Mouse (Mus musculus) gastrocnemius, adult 2 months (tissue): ENCODE data around the gene Pip5k1c. TPM values are rescaled to one million over a fixed set of nuclear protein-coding genes. Genes with fewer than 3 reads are reported as not detected.
A peak's percentile ranks its signal among the peaks of the same experiment; 100 is the strongest.

Experiments
- DNase-seq: peaks from one replicate; pipeline ENCODE4 v3.0.0; 2022
- H3K27ac ChIP-seq: fragments of 200-600 bp; 2 replicates; pipeline ENCODE4 v1.8.1; 2022; ENCODE audit warnings: mild to moderate bottlenecking
- H3K4me3 ChIP-seq: fragments of 200-600 bp; 2 replicates; pipeline ENCODE4 v1.8.1; 2022; ENCODE audit warnings: mild to moderate bottlenecking, moderate library complexity
- CTCF ChIP-seq: fragments of 200-600 bp; IDR thresholded peaks from 2 replicates; pipeline ENCODE4 v1.8.1; 2022; ENCODE audit warnings: antibody characterized with exemption, mild to moderate bottlenecking, moderate library complexity
- intact Hi-C: fragments of 180-260 bp; cut with DNase I; formaldehyde crosslinking; loops from one replicate; pipeline ENCODE4 v1.15.1; 2025
- microRNA-seq: library from miRNA; unstranded; fragments of <30 nt; microRNA quantifications from one replicate; pipeline ENCODE4 v1.2.0, GENCODE M21; 2021
- total RNA-seq, 2 experiments: library from RNA; stranded (reverse); gene quantifications; 2 replicates each; pipeline ENCODE4 v1.2.3; 2021

Gene Pip5k1c
- total RNA-seq, 2 experiments from 2014 or later = 20.7 to 25.0 TPM

DNA sequence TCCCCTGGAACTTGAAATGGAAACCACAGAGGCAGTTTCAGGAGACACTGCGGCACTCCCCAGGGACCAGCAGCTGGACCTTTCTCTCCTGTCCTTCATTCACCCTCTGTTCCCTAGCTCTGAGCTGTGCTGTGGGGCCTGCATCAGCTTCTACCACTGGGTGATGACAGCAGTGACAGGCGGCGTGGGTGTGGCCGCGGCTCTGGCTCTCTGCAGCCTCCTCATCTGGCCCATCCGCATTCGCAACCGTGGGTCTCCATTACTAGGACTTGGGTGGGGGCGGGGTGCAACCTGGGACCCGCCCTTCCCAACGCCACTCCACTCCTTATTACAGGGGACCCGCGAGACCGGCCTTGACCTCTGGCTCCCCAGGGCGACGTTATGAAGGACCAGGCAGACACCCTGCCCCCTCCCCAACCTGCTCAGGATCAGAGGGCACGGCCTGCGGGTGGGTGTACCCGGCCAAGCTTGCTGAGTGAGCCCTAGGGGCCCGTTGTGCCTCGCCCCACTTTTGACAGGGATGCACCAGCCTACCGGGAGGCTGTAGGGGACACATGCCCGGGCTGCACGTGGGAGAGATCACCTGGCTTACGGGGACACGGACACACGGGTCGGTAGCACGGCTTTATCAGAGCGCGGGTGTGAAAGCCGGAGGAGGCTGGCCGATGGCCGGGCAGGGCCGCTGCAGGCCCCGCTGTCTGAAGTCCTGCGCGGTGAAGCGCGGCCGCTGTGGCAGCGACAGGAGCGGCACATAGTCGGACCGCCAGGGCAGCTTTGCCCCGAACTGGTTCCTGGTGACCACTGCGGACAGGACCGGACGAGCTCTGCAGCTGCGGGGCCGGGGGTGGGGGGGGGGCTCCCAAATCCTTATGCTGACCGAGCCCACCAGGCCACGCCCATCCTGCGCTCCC lies 70.9 kb downstream of the Pip5k1c start:
- intact Hi-C loops = no loop called here
- H3K4me3 ChIP-seq = peak overlapping the region; percentile 56
- no peak for TF ChIP-seq CTCF
- no peak overlapping the region for H3K27ac ChIP-seq
- DNase-seq = no peak

DNA sequence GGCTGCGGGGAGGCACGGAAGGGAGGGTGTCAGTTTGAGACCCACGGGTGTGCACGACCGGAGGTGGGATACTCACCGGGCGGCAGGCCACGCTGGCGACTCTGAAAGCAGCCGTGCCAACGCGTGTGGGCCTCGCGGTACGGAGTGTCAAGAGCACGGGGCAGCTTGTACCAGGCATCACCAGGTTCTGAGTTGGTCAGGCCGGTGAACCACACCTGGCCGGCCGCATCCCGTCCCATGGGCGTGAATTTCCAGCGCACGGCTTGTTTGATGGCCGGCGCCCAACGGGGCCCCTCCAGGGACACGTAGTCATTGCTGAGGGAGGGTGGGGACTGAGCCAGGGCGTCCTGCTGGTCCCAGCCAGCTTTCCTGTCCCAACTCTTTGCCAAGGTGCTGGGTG lies 71.9 kb downstream of the Pip5k1c start:
- Histone ChIP-seq H3K27ac (no peak overlapping the region), H3K4me3 (peak overlapping the region; percentile 56)
- intact Hi-C loops = no loop called here

GRCm38 (mm10) chr10:81365073-81365472 lies 72.3 kb downstream of the Pip5k1c start:
- TF ChIP-seq CTCF = no peak
- Histone ChIP-seq H3K4me3 (peak overlapping the region; percentile 56), H3K27ac (no peak overlapping the region)
- DNase-seq = no peak
- intact Hi-C loops = no loop called here

More for the DNA sequence above, 71.9 kb downstream of the Pip5k1c start:
- peak; percentile 64 for DNase-seq
- no peak for TF ChIP-seq CTCF

GRCm38 (mm10) chr10:81365672-81366476 lies 73.1 kb downstream of the Pip5k1c start, which contains the start of gene 4930404N11Rik:
Gene 4930404N11Rik, minus strand, starts transcription at chr10:81365816.
- intact Hi-C loops = no loop called here
- no peak for DNase-seq
- no peak for TF ChIP-seq CTCF
- H3K27ac ChIP-seq = no peak within 1 kb of the TSS
- peak within 1 kb of the TSS; percentile 56 for H3K4me3 ChIP-seq

- Histone ChIP-seq H3K27ac (no peak overlapping the region), H3K4me3 (no peak overlapping the region)
- no peak for TF ChIP-seq CTCF
- no peak for DNase-seq
- intact Hi-C loops = no loop called here
Observed at GRCm38 (mm10) chr10:81366477-81367206, 73.9 kb downstream of the Pip5k1c start.

- no peak overlapping the region for H3K4me3 ChIP-seq
- intact Hi-C loops = no loop called here
- H3K27ac ChIP-seq = no peak overlapping the region
- DNase-seq = no peak
- no peak for TF ChIP-seq CTCF
Observed at GRCm38 (mm10) chr10:81367207-81367495, 74.4 kb downstream of the Pip5k1c start.

Small RNA genes within 50 kb of the gene (microRNA-seq; reads per million reads assigned to microRNA genes)
- 9.4 reads per million, percentile 6 among the genes with 10 or more reads in this experiment for gene Mir3057

Other genes starting within 250 kb of the Pip5k1c start
- 100 to 1,000 TPM; 100 TPM for gene Sgta, start 232.8 kb upstream of the Pip5k1c start, total RNA-seq
- 10 to 100 TPM; 25.1 to 25.9 TPM for gene Thop1, start 222.9 kb upstream of the Pip5k1c start, total RNA-seq
- not detected for gene Creb3l3, start 194.1 kb upstream of the Pip5k1c start, total RNA-seq
- 100 to 1,000 TPM; 148 to 187 TPM for gene Map2k2, start 187.0 kb upstream of the Pip5k1c start, total RNA-seq
- 10 to 100 TPM; 23.3 to 25.9 TPM for gene Zbtb7a, start 157.7 kb upstream of the Pip5k1c start, total RNA-seq
- gene Pias4, start 125.0 kb upstream of the Pip5k1c start, total RNA-seq = 10 to 100 TPM; 15.7 to 16.2 TPM
- 1,000 to 10,000 TPM; 1,128 to 1,335 TPM for gene Eef2, start 116.3 kb upstream of the Pip5k1c start, total RNA-seq
- 10 to 100 TPM; 22.1 to 24.9 TPM for gene Dapk3, start 110.0 kb upstream of the Pip5k1c start, total RNA-seq
- gene 4930442H23Rik, start 109.1 kb upstream of the Pip5k1c start, total RNA-seq = not detected
- gene Nmrk2, start 90.9 kb upstream of the Pip5k1c start, total RNA-seq = 10 to 100 TPM; 59.7 to 72.8 TPM
- gene Atcay, start 62.1 kb upstream of the Pip5k1c start, total RNA-seq = not detected
- gene Zfr2, start 59.8 kb upstream of the Pip5k1c start, total RNA-seq = 1 to 10 TPM; 1.8 to 2.7 TPM
- gene Matk, start 40.0 kb upstream of the Pip5k1c start, total RNA-seq = under 1 TPM; 0.15 to 0.31 TPM
- gene Mrpl54, start 26.0 kb upstream of the Pip5k1c start, total RNA-seq = 100 to 1,000 TPM; 103 to 112 TPM
- 100 to 1,000 TPM; 110 to 119 TPM for gene Apba3, start 26.0 kb upstream of the Pip5k1c start, total RNA-seq
- gene Tjp3, start 1.4 kb upstream of the Pip5k1c start, total RNA-seq = not detected
- gene Cactin, start 28.1 kb downstream of the Pip5k1c start, total RNA-seq = 10 to 100 TPM in 1 of 2 experiments, 1 to 10 TPM in 1; 8.5 to 11.5 TPM
- under 1 TPM; 0.43 to 0.75 TPM for gene Tbxa2r, start 35.8 kb downstream of the Pip5k1c start, total RNA-seq
- 1 to 10 TPM in 1 of 2 experiments, under 1 TPM in 1; 0.69 to 1.3 TPM for gene Gipc3, start 50.3 kb downstream of the Pip5k1c start, total RNA-seq
- 10 to 100 TPM; 22.9 to 28.2 TPM for gene Hmg20b, start 57.5 kb downstream of the Pip5k1c start, total RNA-seq
- gene Mfsd12, start 64.5 kb downstream of the Pip5k1c start, total RNA-seq = 1 to 10 TPM; 2.2 to 3.3 TPM
- 1 to 10 TPM in 1 of 2 experiments, under 1 TPM in 1; 0.89 to 1.2 TPM for gene 4930404N11Rik, start 72.9 kb downstream of the Pip5k1c start, total RNA-seq
- 10 to 100 TPM; 14.0 to 18.8 TPM for gene Fzr1, start 85.6 kb downstream of the Pip5k1c start, total RNA-seq
- gene Dohh, start 91.5 kb downstream of the Pip5k1c start, total RNA-seq = 10 to 100 TPM; 38.1 to 39.8 TPM
- gene Gm48551, start 91.5 kb downstream of the Pip5k1c start, total RNA-seq = 1 to 10 TPM in 1 of 2 experiments, under 1 TPM in 1; 0.87 to 2.8 TPM
- gene Gm48552, start 96.0 kb downstream of the Pip5k1c start, total RNA-seq = 1 to 10 TPM in 1 of 2 experiments, under 1 TPM in 1; 0.84 to 1.0 TPM
- gene Smim24, start 100.1 kb downstream of the Pip5k1c start, total RNA-seq = not detected
- 100 to 1,000 TPM; 207 to 215 TPM for gene Nfic, start 162.7 kb downstream of the Pip5k1c start, total RNA-seq
- under 1 TPM in 1 of 2 experiments, not detected in 1; 0.17 TPM for gene Celf5, start 189.7 kb downstream of the Pip5k1c start, total RNA-seq
- 10 to 100 TPM; 38.3 to 44.8 TPM for gene Ncln, start 203.4 kb downstream of the Pip5k1c start, total RNA-seq
- gene S1pr4, start 207.2 kb downstream of the Pip5k1c start, total RNA-seq = 1 to 10 TPM in 1 of 2 experiments, under 1 TPM in 1; 0.97 to 1.2 TPM
- under 1 TPM; 0.26 to 0.53 TPM for gene Gna15, start 231.3 kb downstream of the Pip5k1c start, total RNA-seq